Mouse (Mus musculus) G1E (cell line): ENCODE measurements around the gene Dhx29.

Source experiments
- CTCF ChIP-seq: IDR thresholded peaks from 2 replicates; pipeline ENCODE4 v1.5.1; 2012; ENCODE audit warnings: low read depth, low read length, inconsistent platforms, mixed read lengths
- GATA1 ChIP-seq: IDR thresholded peaks from 2 replicates; pipeline ENCODE4 v1.6.1; 2012; ENCODE audit warnings: borderline replicate concordance, low read length, inconsistent platforms, mixed read lengths
- POLR2AphosphoS5 ChIP-seq: IDR thresholded peaks from 2 replicates; pipeline ENCODE4 v1.6.1; 2012; ENCODE audit warnings: low read depth, low read length, inconsistent platforms; ENCODE audit not compliant: insufficient replicate concordance
- TAL1 ChIP-seq: conservative IDR thresholded peaks from 2 replicates; pipeline ENCODE4 v1.6.1; 2012; ENCODE audit warnings: low read depth, low read length, inconsistent platforms, mixed read lengths

DNA sequence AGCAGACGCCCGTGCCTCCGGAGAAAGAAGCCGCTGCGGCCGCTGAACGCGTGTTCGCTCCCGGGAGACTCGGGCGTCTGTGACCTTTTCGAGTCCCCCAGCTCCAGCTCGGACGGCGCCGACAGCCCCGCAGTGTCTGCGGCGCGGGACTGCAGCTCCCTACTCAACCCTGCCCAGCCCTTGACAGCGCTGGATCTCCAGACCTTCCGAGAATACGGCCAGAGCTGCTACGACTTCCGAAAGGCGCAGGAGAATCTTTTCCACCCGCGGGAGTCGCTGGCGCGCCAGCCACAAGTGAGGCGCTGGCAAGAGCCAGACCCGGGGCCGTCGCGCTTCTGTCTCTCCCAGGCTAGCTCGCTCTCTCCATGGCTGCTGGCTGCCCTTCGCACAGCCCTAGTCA, 60.7 kb downstream of the Dhx29 start:
- TF ChIP-seq TAL1 (no peak), CTCF (no peak), GATA1 (no peak), POLR2AphosphoS5 (no peak)
